Mouse (Mus musculus) stomach, embryonic 15.5 days (tissue): ENCODE measurements around the gene Pheta2. TPM values are rescaled to one million over a fixed set of nuclear protein-coding genes. Genes with fewer than 3 reads are reported as not detected.

Experiments used
- ATAC-seq: fragments of 200-750 bp; cut with Nextera tagmentation; 2 replicates; pipeline ENCODE4 v1.8.0; 2017; ENCODE audit warnings: low read depth, moderate number of reproducible peaks, moderate TSS enrichment; ENCODE audit not compliant: insufficient read depth, low FRiP score
- H3K27ac ChIP-seq: fragments of 300-500 bp; sonication (generic); 2 replicates; pipeline ENCODE4 v1.5.1; 2015; ENCODE audit warnings: mild to moderate bottlenecking, inconsistent platforms
- H3K27me3 ChIP-seq: fragments of 300-500 bp; sonication (generic); replicated peaks from 2 replicates; pipeline ENCODE4 v1.6.1; 2015; ENCODE audit warnings: inconsistent platforms
- H3K36me3 ChIP-seq: fragments of 300-500 bp; sonication (generic); 2 replicates; pipeline ENCODE4 v1.6.1; 2015; ENCODE audit warnings: inconsistent platforms
- H3K4me1 ChIP-seq: fragments of 300-500 bp; sonication (generic); 2 replicates; pipeline ENCODE4 v1.6.1; 2015; ENCODE audit warnings: inconsistent platforms
- H3K4me2 ChIP-seq: fragments of 300-500 bp; sonication (generic); 2 replicates; pipeline ENCODE4 v1.6.1; 2015; ENCODE audit warnings: mild to moderate bottlenecking, inconsistent platforms
- H3K4me3 ChIP-seq: fragments of 300-500 bp; sonication (generic); replicated peaks from 2 replicates; pipeline ENCODE4 v1.5.1; 2015; ENCODE audit warnings: inconsistent platforms
- H3K9ac ChIP-seq: fragments of 300-500 bp; sonication (generic); 2 replicates; pipeline ENCODE4 v1.6.1; 2015; ENCODE audit warnings: inconsistent platforms
- H3K9me3 ChIP-seq: fragments of 300-500 bp; sonication (generic); 2 replicates; pipeline ENCODE4 v1.6.1; 2016; ENCODE audit warnings: inconsistent platforms
- whole genome bisulfite sequencing: fragments of 180-500 bp; shearing (Covaris S2); methylation state at CpG from one replicate; pipeline ENCODE4 v1.1.7; 2015; 5-methylcytosine and 5-hydroxymethylcytosine counted together
- polyA plus RNA-seq: library from polyadenylated mRNA; unstranded; fragments of >200 nt; fragmentation: Nextera tagmentation; extraction: Ambion mirVana; gene quantifications from 2 replicates; pipeline ENCODE4 v1.2.1, GENCODE M21; 2015

Gene Pheta2
- 14.9 and 18.4 TPM in 2 replicates for polyA plus RNA-seq

DNA sequence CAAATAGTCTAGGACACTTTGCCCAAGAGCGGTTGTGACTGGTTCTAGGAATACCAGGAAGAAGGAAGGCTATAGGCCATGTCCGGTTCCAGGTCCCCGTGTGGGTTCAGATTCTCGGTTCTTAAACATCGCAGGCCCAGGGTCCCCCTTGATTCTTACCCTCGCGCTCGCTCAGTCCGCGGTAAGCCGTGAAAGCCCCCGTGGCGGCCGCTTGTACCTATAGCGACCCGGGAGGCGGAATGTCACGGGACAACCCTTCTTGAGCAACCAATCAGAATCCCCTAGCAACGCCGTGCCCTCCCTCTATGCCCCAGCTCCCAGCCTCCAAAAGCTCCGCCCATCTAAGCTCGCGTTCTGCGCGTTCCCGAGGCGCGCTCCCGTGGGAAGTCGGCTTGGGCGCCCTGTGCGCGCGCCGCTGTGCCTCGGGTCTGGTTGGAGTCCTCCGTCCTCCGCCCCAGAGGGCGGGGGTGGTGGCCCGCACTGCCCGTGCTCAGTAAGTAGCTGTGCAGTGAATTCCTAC lies at the start of gene Pheta2, which contains the start of the genes Naga and Smdt1:
Gene Pheta2, plus strand, starts transcription at position 350 of the 520 bp plus-strand sequence.
Gene Naga, minus strand, starts transcription at position 333 of the 520 bp plus-strand sequence.
Gene Smdt1, plus strand, starts transcription at position 367 of the 520 bp plus-strand sequence.
- ATAC-seq: peak; percentile 89
- H3K36me3 ChIP-seq: 0 out of 2 replicates have a peak, but pooled peaks cover 6% of the 10 kb centered on the region
- H3K4me3 ChIP-seq: peak within 1 kb of the TSS; percentile 65
- 0% methylated on average over 41 of the region's 41 CpGs for WGBS
- peak within 1 kb of the TSS; percentile 53 for H3K9ac ChIP-seq
- H3K4me2 ChIP-seq: peak within 1 kb of the TSS; percentile 67
- H3K9me3 ChIP-seq: no peaks in the 10 kb centered on the region
- peak within 1 kb of the TSS; percentile 88 for H3K27ac ChIP-seq
- H3K27me3 ChIP-seq: no peaks in the 10 kb centered on the region
- H3K4me1 ChIP-seq: peaks cover 38% of the 10 kb centered on the region

DNA sequence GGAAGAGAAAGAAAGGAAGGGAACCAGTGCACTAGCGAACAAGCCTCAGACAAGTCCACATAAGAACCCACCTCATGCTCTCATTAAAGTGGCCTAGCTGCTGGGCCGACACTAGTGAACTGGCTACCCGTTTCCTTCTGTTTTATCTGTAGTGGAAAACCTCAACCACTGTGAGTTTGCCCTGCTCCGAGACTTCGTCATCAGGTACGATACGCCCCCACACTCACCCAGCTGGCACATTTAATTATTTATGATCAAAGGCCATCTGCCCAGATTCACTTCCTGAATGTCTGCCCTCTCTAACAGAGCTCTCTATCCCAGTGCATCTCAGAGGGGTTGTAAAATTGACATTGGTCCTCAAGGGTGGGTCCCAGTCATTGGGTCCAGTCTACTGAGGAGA lies 48.5 kb upstream of the Pheta2 start:
- no peak overlapping the region for H3K27ac ChIP-seq
- H3K9ac ChIP-seq: no peak overlapping the region
- H3K9me3 ChIP-seq: no peaks in the 10 kb centered on the region
- peaks cover 13% of the 10 kb centered on the region; the same call in 1 of the 2 replicates for H3K4me1 ChIP-seq
- no peak for ATAC-seq
- H3K27me3 ChIP-seq: no peaks in the 10 kb centered on the region
- H3K4me2 ChIP-seq: no peak overlapping the region
- no peaks in the 10 kb centered on the region for H3K36me3 ChIP-seq
- 94% methylated on average over 7 of the region's 7 CpGs for WGBS
- H3K4me3 ChIP-seq: no peak overlapping the region

DNA sequence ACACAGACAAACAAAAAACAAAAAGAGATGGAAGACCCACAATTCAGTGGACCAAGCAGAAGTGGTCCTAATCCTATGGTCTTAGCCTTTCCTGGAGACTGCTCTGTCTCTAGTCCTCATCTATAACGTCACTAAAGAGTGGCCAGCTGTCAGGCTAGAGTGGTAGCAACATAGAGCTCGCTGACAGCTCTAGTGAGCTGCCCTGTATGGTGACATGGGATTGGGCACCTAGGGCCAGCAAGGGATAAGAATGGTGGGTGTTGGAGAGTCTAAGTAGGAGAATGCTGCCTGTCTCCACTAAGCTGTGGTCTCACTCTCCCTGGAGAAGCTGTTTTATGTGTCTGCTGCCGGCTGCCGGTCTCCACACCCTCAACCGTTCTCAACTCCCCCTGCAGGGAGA lies 45.9 kb upstream of the Pheta2 start:
- Histone ChIP-seq H3K4me3 (no peak overlapping the region), H3K4me2 (peak overlapping the region; percentile 45; the same call in 1 of the 2 replicates), H3K9me3 (no peaks in the 10 kb centered on the region), H3K27ac (no peak overlapping the region), H3K4me1 (peaks cover 13% of the 10 kb centered on the region; the same call in 1 of the 2 replicates), H3K27me3 (no peaks in the 10 kb centered on the region), H3K36me3 (no peaks in the 10 kb centered on the region), H3K9ac (no peak overlapping the region)
- no peak for ATAC-seq
- WGBS: 24% methylated on average over 5 of the region's 5 CpGs

DNA sequence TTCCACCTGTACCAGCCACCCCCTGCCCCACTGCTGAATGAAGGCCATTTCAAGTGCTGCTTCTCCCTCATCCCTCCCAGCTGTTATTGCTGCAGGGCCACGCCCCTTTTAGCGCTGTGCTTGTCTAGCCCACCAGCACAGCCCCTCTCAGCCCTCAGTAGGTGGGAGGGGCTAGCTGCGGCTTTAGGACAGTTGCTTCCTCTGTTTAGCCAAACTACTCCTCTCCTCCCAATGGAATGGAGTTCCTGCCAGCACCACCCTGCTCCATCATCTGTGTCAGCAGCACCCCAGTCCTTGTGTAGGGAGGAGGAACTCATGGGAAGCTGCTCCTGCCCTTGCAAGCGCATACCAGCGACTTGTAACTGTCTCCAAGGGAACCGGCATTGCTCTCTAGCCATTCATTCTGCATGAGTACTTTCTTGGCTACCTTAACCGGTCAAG lies 45.5 kb upstream of the Pheta2 start:
- Histone ChIP-seq H3K4me3 (0 out of 2 replicates have a peak overlapping the region, but pooled peaks have one; percentile 2), H3K9me3 (no peaks in the 10 kb centered on the region), H3K27me3 (no peaks in the 10 kb centered on the region), H3K27ac (no peak overlapping the region), H3K4me1 (peaks cover 13% of the 10 kb centered on the region; the same call in 1 of the 2 replicates), H3K9ac (no peak overlapping the region), H3K4me2 (peak overlapping the region; percentile 45), H3K36me3 (no peaks in the 10 kb centered on the region)
- WGBS: 13% methylated on average over 7 of the region's 7 CpGs
- peak; percentile 50 for ATAC-seq

DNA sequence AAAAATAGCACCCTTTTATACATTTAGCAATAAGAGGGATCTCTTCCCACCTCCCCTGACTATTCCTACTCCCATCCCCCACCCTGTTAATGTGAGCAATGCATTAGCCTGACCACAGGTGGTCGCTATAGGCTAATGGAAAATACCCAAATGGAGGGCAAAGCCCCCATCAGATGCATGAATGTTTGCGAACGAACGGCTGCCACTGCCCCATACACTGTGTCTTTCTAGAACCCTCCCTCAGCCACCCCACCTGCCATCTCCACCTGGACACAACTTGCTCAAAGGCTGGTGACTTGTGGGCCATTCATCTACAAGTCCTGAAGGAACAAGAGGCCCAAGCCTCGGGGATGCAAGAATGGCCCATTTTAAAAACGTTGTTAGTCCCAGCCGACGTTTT lies 44.7 kb upstream of the Pheta2 start:
- Histone ChIP-seq H3K27me3 (no peaks in the 10 kb centered on the region), H3K4me2 (peak overlapping the region; percentile 4; the same call in 1 of the 2 replicates), H3K9ac (no peak overlapping the region), H3K4me3 (no peak overlapping the region), H3K36me3 (no peaks in the 10 kb centered on the region), H3K4me1 (peaks cover 13% of the 10 kb centered on the region; the same call in 1 of the 2 replicates), H3K27ac (no peak overlapping the region), H3K9me3 (no peaks in the 10 kb centered on the region)
- no peak for ATAC-seq
- WGBS: 37% methylated on average over 8 of the region's 8 CpGs

DNA sequence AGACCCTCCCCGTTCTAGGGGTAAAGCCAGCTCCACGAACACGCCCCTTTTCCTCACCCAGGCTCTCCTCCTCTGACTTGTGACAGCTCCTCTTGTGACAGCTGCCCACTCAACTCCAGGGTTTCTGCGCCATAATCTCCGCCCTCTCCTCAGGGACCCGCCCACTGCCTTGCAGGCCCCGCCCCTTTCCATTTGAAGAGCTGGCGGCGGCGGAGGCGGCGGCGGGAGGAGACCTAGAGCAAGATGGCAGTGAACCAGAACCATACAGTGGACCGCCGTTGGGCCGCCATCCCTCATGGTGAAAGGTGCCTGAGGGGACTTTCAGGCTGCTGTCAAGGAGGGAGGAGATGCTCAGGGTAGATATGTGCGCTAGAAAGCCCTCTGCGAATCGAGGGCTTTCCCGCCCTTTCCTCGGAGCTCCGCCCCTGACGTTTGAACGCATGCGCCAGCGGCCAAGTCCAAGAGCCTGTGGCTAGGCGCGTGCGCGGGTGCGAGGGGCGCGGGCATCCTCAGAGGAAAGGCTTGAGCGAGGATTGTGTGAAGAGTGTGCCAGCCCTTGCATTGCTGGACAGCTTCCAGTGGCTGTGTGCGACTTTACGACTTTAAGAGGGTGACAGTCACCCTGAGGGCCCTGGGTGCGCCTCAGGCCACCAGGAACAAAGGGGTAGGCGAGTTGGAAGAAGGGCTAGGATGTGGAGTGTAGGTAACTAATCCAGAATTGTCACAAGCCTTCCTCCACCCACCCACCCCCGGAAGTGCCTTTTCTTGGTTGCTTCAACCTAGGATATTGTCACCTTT lies 39.8 kb upstream of the Pheta2 start, which contains the start of gene Wbp2nl:
Gene Wbp2nl, plus strand, starts transcription at position 191 of the 798 bp plus-strand sequence.
- no peak within 1 kb of the TSS for H3K4me2 ChIP-seq
- 0 out of 2 replicates have a peak, but pooled peaks cover 4% of the 10 kb centered on the region for H3K4me1 ChIP-seq
- ATAC-seq: no peak
- H3K9ac ChIP-seq: no peak within 1 kb of the TSS
- H3K27me3 ChIP-seq: no peaks in the 10 kb centered on the region
- H3K27ac ChIP-seq: no peak within 1 kb of the TSS
- no peaks in the 10 kb centered on the region for H3K36me3 ChIP-seq
- WGBS: 58% methylated on average over 39 of the region's 39 CpGs
- no peaks in the 10 kb centered on the region for H3K9me3 ChIP-seq
- no peak within 1 kb of the TSS for H3K4me3 ChIP-seq

DNA sequence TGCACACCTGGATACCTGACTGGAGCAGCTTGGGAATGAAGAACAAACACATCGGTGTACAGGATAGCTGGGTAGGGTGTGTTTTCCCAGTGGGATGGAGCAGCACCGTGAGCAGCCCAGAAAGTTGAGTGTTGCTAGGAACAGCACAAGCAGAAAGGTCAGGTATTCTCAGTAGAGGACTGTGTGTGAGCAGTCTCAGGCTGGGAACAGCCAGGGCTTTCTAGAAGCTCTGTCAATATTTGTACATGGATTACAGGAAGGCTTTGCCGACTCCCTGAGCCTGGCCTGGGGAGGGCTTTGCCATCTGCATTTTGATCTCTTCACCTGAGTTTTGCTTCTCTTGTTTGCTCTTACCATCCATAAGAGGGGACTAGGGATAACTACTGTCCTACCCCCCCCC lies 31.6 kb upstream of the Pheta2 start:
- no peaks in the 10 kb centered on the region for H3K36me3 ChIP-seq
- no peaks in the 10 kb centered on the region for H3K27me3 ChIP-seq
- 57% methylated on average over 3 of the region's 3 CpGs for WGBS
- peak overlapping the region; percentile 44; the same call in 1 of the 2 replicates for H3K27ac ChIP-seq
- ATAC-seq: peak; percentile 93
- no peaks in the 10 kb centered on the region for H3K4me1 ChIP-seq
- no peak overlapping the region for H3K9ac ChIP-seq
- H3K4me2 ChIP-seq: no peak overlapping the region
- H3K9me3 ChIP-seq: no peaks in the 10 kb centered on the region
- H3K4me3 ChIP-seq: no peak overlapping the region

DNA sequence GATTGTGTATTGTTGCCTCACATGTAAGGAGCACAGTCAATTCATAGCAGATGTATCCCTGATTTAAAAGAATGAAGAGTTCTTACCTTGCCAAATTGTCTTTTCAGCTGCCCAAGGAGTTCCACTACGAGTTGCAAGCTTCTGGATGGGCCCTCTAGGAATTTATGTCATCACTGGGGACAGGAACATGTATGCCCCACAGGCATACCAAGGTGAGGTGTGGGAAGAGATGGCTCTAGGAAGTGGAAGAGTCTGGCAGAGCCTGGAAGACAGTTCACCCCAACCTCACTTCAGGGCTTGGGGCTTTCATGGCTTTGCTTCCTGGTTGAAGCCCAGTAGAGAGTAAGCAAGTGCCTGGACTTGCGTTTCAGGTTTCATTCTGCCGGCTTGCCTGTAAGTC lies 30.3 kb upstream of the Pheta2 start:
- Histone ChIP-seq H3K36me3 (no peaks in the 10 kb centered on the region), H3K27me3 (no peaks in the 10 kb centered on the region), H3K4me1 (no peaks in the 10 kb centered on the region), H3K4me2 (no peak overlapping the region), H3K27ac (no peak overlapping the region), H3K9me3 (no peaks in the 10 kb centered on the region), H3K9ac (no peak overlapping the region), H3K4me3 (no peak overlapping the region)
- no peak for ATAC-seq
- WGBS: 60% methylated on average over 3 of the region's 3 CpGs

DNA sequence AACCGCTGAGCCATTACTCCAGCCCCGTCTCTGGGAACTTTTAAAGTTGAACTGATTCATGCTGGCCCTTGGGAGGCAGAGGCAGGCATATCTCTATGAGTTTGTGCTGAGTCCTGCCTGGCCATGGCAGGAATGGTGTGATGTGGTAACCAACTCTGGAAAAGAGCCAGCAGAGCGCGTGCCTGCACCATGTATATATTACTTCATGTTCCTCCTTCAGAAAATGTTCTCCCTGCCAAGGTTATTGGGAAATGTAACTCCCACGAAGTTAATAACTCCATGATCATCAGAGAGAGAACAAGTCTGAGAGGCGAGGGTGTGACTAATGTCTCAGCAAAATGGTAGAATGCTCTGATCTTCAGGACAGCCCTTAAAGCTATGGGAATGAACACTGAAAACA lies 20.9 kb upstream of the Pheta2 start:
- WGBS: 82% methylated on average over 6 of the region's 6 CpGs
- no peak for ATAC-seq
- no peaks in the 10 kb centered on the region for H3K36me3 ChIP-seq

DNA sequence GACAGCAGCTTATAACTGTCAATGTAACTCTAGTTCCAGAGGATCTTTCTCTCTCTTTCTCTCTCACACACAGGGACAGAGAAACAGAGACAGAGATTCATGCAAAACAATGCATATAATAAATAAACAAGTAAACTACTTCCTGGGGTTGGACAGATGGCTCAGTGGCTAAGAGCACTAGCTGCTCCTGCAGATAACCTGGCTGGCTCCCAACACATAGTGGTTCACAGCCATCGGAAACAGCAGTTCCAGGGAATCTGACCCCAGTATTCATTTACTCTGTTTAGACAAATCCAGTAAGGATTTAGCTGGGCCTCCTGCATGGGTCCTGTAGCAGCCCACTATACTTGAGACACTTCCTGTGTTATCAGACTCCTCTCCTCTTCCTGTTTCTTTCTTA lies 19.1 kb upstream of the Pheta2 start:
- Histone ChIP-seq H3K4me1 (peaks cover 6% of the 10 kb centered on the region; the same call in 1 of the 2 replicates), H3K27me3 (no peaks in the 10 kb centered on the region), H3K4me3 (no peak overlapping the region), H3K9ac (no peak overlapping the region), H3K27ac (no peak overlapping the region), H3K4me2 (no peak overlapping the region), H3K9me3 (no peaks in the 10 kb centered on the region), H3K36me3 (no peaks in the 10 kb centered on the region)
- ATAC-seq: no peak
- WGBS: 48% methylated on average over 1 of the region's 1 CpGs

More for the DNA sequence above, 20.9 kb upstream of the Pheta2 start:
- H3K4me1 ChIP-seq: peaks cover 2% of the 10 kb centered on the region; the same call in 1 of the 2 replicates
- H3K4me2 ChIP-seq: no peak overlapping the region
- H3K9ac ChIP-seq: no peak overlapping the region
- H3K4me3 ChIP-seq: no peak overlapping the region
- H3K27ac ChIP-seq: no peak overlapping the region
- H3K27me3 ChIP-seq: no peaks in the 10 kb centered on the region
- no peaks in the 10 kb centered on the region for H3K9me3 ChIP-seq

DNA sequence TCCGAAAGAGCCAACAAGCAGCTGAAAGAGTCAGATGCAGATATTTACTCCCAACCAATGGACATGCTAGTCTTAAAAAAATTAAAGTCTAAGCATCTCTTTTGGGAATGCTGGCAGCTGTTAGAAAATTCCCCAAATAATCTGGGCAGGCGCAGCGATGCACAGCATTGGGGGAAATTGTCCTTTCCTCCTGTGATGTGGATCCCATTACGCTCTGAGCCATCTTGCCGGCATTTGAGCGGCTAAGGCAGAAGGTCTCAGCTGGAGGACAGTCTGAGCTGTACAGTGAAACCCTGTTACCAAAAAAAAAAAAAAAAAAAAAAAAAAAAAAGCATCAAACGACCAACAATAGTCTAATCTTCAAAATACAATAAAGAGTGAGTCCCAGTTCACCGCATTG lies 16.5 kb upstream of the Pheta2 start:
- Histone ChIP-seq H3K27ac (no peak overlapping the region), H3K36me3 (no peaks in the 10 kb centered on the region), H3K4me2 (no peak overlapping the region), H3K4me3 (no peak overlapping the region), H3K9me3 (no peaks in the 10 kb centered on the region), H3K27me3 (no peaks in the 10 kb centered on the region), H3K4me1 (peaks cover 6% of the 10 kb centered on the region; the same call in 1 of the 2 replicates), H3K9ac (no peak overlapping the region)
- WGBS: 65% methylated on average over 8 of the region's 8 CpGs
- no peak for ATAC-seq

DNA sequence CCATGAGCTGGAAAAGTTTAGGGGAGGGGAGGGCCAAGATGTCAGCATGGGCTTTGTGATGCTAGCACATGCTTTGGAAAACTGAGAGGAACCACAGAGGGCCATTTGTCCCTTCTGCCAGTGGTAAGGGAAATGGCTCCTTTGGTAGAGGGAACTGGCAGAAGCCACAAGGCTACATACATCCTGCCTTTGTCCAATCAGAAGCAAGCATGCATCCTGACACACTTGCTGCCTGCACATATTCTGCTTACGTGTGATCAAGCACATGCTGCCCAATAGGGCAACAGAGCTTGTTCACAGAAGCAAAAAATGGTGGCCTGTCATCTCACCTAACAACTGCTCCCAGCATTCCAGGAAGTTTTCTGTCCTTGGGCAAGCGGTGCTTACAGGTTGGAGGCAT lies 13.4 kb upstream of the Pheta2 start:
- H3K27me3 ChIP-seq: no peaks in the 10 kb centered on the region
- 66% methylated on average over 2 of the region's 2 CpGs for WGBS

More for the DNA sequence above, 13.4 kb upstream of the Pheta2 start:
- no peak overlapping the region for H3K4me3 ChIP-seq
- H3K4me2 ChIP-seq: no peak overlapping the region
- H3K27ac ChIP-seq: no peak overlapping the region
- ATAC-seq: no peak
- H3K4me1 ChIP-seq: peaks cover 6% of the 10 kb centered on the region; the same call in 1 of the 2 replicates
- H3K9ac ChIP-seq: no peak overlapping the region
- H3K36me3 ChIP-seq: 0 out of 2 replicates have a peak, but pooled peaks cover 4% of the 10 kb centered on the region
- H3K9me3 ChIP-seq: no peaks in the 10 kb centered on the region
